Mouse (Mus musculus): Measurements from ENCODE around the gene Sept5.

- no peak for TF ChIP-seq CTCF (IDR thresholded peaks at IDR 0.05; ENCODE audit: borderline replicate concordance, control insufficient read depth, extremely low read depth, insufficient read depth, low read length, poor library complexity)
- TF ChIP-seq POLR2A (IDR thresholded peaks at IDR 0.05; ENCODE audit: control insufficient read depth, extremely low read depth, insufficient read depth, low read length, poor library complexity): no peak
Observed at GRCm38 (mm10) chr16:18608226-18608625, 21.5 kb downstream of the Sept5 start.

Data from thymus, adult 2 months (tissue).